Mouse (Mus musculus) megakaryocyte progenitor cell, adult 5-6 weeks (primary cell): Measurements from ENCODE around the gene Rarg. TPM values are rescaled to one million over a fixed set of nuclear protein-coding genes. Genes with fewer than 3 reads are reported as not detected.

Experiments
- ATAC-seq: replicated peaks from 2 replicates; pipeline ENCODE4 v1.8.0; 2016; ENCODE audit warnings: mild to moderate bottlenecking, moderate TSS enrichment, inconsistent platforms; ENCODE audit not compliant: poor library complexity
- total RNA-seq, 2 experiments: library from RNA; stranded (forward) in 1 of 2; stranded (reverse) in 1 of 2; fragments of 157-497, 149-512 nt in 1 of 2; fragments of 200-1000 nt in 1 of 2; gene quantifications; 2 replicates each; pipeline versions ENCODE4 v1.2.3 to v1.2.4; 2015 to 2017

Rarg gene
- total RNA-seq, 2 experiments from 2014 or later, result 4.2 to 4.8 TPM

- ATAC-seq, result no peak
These were observed 1.4 kb upstream of the Rarg start for GRCm38 (mm10) chr15:102258581-102259253.

- ATAC-seq, result no peak
These were observed 756 bp upstream of the Rarg start for GRCm38 (mm10) chr15:102258076-102258470.

GRCm38 (mm10) chr15:102256431-102257201 lies 701 bp downstream of the Rarg start:
- no peak for ATAC-seq

- no peak for ATAC-seq
These were observed 1.6 kb downstream of the Rarg start for GRCm38 (mm10) chr15:102255547-102256255.

GRCm38 (mm10) chr15:102250521-102250920 lies 6.8 kb downstream of the Rarg start:
- ATAC-seq, result no peak

- ATAC-seq, result no peak
These were observed 7.3 kb downstream of the Rarg start for GRCm38 (mm10) chr15:102249967-102250366.

- no peak for ATAC-seq
These were observed 8.0 kb downstream of the Rarg start for GRCm38 (mm10) chr15:102249251-102249691.

GRCm38 (mm10) chr15:102248812-102249191 lies 8.5 kb downstream of the Rarg start:
- ATAC-seq, result no peak

GRCm38 (mm10) chr15:102248131-102248811 lies 9.0 kb downstream of the Rarg start:
- ATAC-seq, result no peak

- peak; percentile 7 for ATAC-seq
These were observed 9.8 kb downstream of the Rarg start for GRCm38 (mm10) chr15:102247252-102248130.

- ATAC-seq, result peak; percentile 48
These were observed 10.5 kb downstream of the Rarg start for GRCm38 (mm10) chr15:102246866-102247251.

GRCm38 (mm10) chr15:102245891-102246741 lies 11.2 kb downstream of the Rarg start:
- ATAC-seq, result peak; percentile 51

- no peak for ATAC-seq
These were observed 11.8 kb downstream of the Rarg start for GRCm38 (mm10) chr15:102245461-102245881.

- no peak for ATAC-seq
These were observed 12.8 kb downstream of the Rarg start for GRCm38 (mm10) chr15:102244306-102245191.

GRCm38 (mm10) chr15:102243229-102244190 lies 13.8 kb downstream of the Rarg start:
- peak; percentile 70 for ATAC-seq

- ATAC-seq, result no peak
These were observed 14.7 kb downstream of the Rarg start for GRCm38 (mm10) chr15:102242404-102243228.
